In genomic region chr7:19747420-19748218, GRCm38 (mm10) we compare ENCODE assay signal across 9 mouse cellular contexts. TPM values are rescaled to one million over a fixed set of nuclear protein-coding genes. Genes with fewer than 3 reads are reported as not detected.
DNase-seq lines count a peak whose midpoint lies in the region; ATAC-seq and TF ChIP-seq lines count a peak whose summit lies in the region.
"Had no signal": no experiment of that assay in that cellular context is flagged by ENCODE, and none has a peak within 500 bp of the region (broad histone marks: within the 10 kb centered on the region; RNA-seq: fewer than 3 reads in every experiment).

No protein-coding gene starts in this region.

- no peaks in the 10 kb centered on the region for H3K9me3 ChIP-seq in E14TG2a.4 (ENCODE audit: low read length)
- no peaks in the 10 kb centered on the region for H3K9me3 ChIP-seq in hindbrain, embryonic 10.5 days
- H3K9me3 ChIP-seq in limb, embryonic 13.5 days = no peaks in the 10 kb centered on the region
- no peaks in the 10 kb centered on the region for H3K9me3 ChIP-seq in midbrain, postnatal 0 days (ENCODE audit: low read length)

- peak overlapping the region; percentile 92 for H3K9ac ChIP-seq in limb, embryonic 13.5 days
- H3K9ac ChIP-seq in midbrain, postnatal 0 days (replicated peaks; ENCODE audit: low read length, poor library complexity, severe bottlenecking) = peak overlapping the region; percentile 93

- peaks cover 36% of the 10 kb centered on the region for H3K36me3 ChIP-seq in E14TG2a.4 (ENCODE audit: insufficient read depth, low read length)
- H3K36me3 ChIP-seq in hindbrain, embryonic 10.5 days = peaks cover 28% of the 10 kb centered on the region
- H3K36me3 ChIP-seq in limb, embryonic 13.5 days = peaks cover 18% of the 10 kb centered on the region
- H3K36me3 ChIP-seq in midbrain, postnatal 0 days (ENCODE audit: insufficient read depth, low read length) = no peaks in the 10 kb centered on the region

- no peak for TF ChIP-seq CTCF in E14TG2a.4 (conservative IDR thresholded peaks at IDR 0.05; ENCODE audit: low read length)
- TF ChIP-seq CTCF in midbrain, postnatal 0 days (IDR thresholded peaks at IDR 0.05) = no peak

- peak overlapping the region; percentile 85 for H3K4me2 ChIP-seq in limb, embryonic 13.5 days (replicated peaks)
- peak overlapping the region; percentile 92 for H3K4me2 ChIP-seq in midbrain, postnatal 0 days (ENCODE audit: low read depth, low read length, poor library complexity, severe bottlenecking)

- DNase-seq in adrenal gland, postnatal 14 days = peak; percentile 57
- DNase-seq in hindbrain, embryonic 10.5 days (ENCODE audit: low spot score) = peak; percentile 23
- DNase-seq in midbrain, postnatal 0 days (ENCODE audit: low spot score) = no peak
- DNase-seq in right cerebral cortex, postnatal 25 days = no peak
- DNase-seq in gastrocnemius, postnatal 36 days = no peak
- no peak for DNase-seq in gastrocnemius, postnatal 10 days

- 3% methylated on average over 25 of the region's 25 CpGs for WGBS in hindbrain, embryonic 10.5 days
- 3% methylated on average over 24 of the region's 25 CpGs for WGBS in limb, embryonic 13.5 days
- WGBS in midbrain, postnatal 0 days = 8% methylated on average over 23 of the region's 25 CpGs

- peak overlapping the region; percentile 100 for H3K4me3 ChIP-seq in E14TG2a.4 (replicated peaks; ENCODE audit: low read length)
- peak overlapping the region; percentile 75 for H3K4me3 ChIP-seq in hindbrain, embryonic 10.5 days
- H3K4me3 ChIP-seq in limb, embryonic 13.5 days = peak overlapping the region; percentile 84
- peak overlapping the region; percentile 83 for H3K4me3 ChIP-seq in midbrain, postnatal 0 days (ENCODE audit: low read depth, low read length)

- intact Hi-C loops in gastrocnemius, postnatal 36 days (cut with DNase I) = no loop called here

- ATAC-seq in limb, embryonic 13.5 days (ENCODE audit: low FRiP score, low read depth) = no peak
- ATAC-seq in midbrain, postnatal 0 days (ENCODE audit: low FRiP score) = no peak

- H3K4me1 ChIP-seq in E14TG2a.4 (replicated peaks; ENCODE audit: low read depth, low read length) = peaks cover 74% of the 10 kb centered on the region
- peaks cover 64% of the 10 kb centered on the region for H3K4me1 ChIP-seq in hindbrain, embryonic 10.5 days (replicated peaks)
- peaks cover 47% of the 10 kb centered on the region for H3K4me1 ChIP-seq in limb, embryonic 13.5 days
- peaks cover 21% of the 10 kb centered on the region for H3K4me1 ChIP-seq in midbrain, postnatal 0 days (ENCODE audit: insufficient read depth, low read length)

- peak overlapping the region; percentile 94 for H3K27ac ChIP-seq in hindbrain, embryonic 10.5 days
- H3K27ac ChIP-seq in limb, embryonic 13.5 days = no peak overlapping the region
- no peak overlapping the region for H3K27ac ChIP-seq in midbrain, postnatal 0 days (ENCODE audit: low read depth, low read length)

- no peaks in the 10 kb centered on the region for H3K27me3 ChIP-seq in E14TG2a.4 (ENCODE audit: insufficient read depth, low read length)
- peaks cover 3% of the 10 kb centered on the region; the same call in 1 of the 2 replicates for H3K27me3 ChIP-seq in hindbrain, embryonic 10.5 days (ENCODE audit: insufficient read depth, poor library complexity, severe bottlenecking)
- no peaks in the 10 kb centered on the region for H3K27me3 ChIP-seq in limb, embryonic 13.5 days
- H3K27me3 ChIP-seq in midbrain, postnatal 0 days (ENCODE audit: insufficient read depth, low read length) = no peaks in the 10 kb centered on the region

RNA-seq across cellular contexts. Expression of gene Nectin2, which starts 2.7 kb away (rescaled TPM):
- 90.1 and 94.7 TPM in 2 replicates for total RNA-seq in adrenal gland, postnatal 14 days (2021)
- 89.0 and 99.8 TPM in 2 replicates for polyA plus RNA-seq in hindbrain, embryonic 10.5 days (2016; fragmentation: Nextera tagmentation; extraction: Ambion mirVana)
- polyA plus RNA-seq in limb, embryonic 13.5 days (2015; fragmentation: Nextera tagmentation; extraction: Ambion mirVana) = 88.6 and 88.7 TPM in 2 replicates
- 62.6 and 75.3 TPM in 2 replicates for total RNA-seq in midbrain, postnatal 0 days (2014; rRNA removed)
- 55.3 and 62.6 TPM in 2 replicates for polyA plus RNA-seq in midbrain, postnatal 0 days (2015; fragmentation: Nextera tagmentation; extraction: Ambion mirVana)
- 1 to 10 TPM; 2.0 to 2.3 TPM for total RNA-seq in gastrocnemius, postnatal 36 days (2021)
- 10 to 100 TPM; 13.3 to 14.6 TPM for total RNA-seq in gastrocnemius, postnatal 10 days (2021)

RNA-seq across cellular contexts. Expression of gene Bcam, which starts 23.2 kb away (rescaled TPM):
- 59.8 and 70.8 TPM in 2 replicates for total RNA-seq in adrenal gland, postnatal 14 days (2021)
- polyA plus RNA-seq in hindbrain, embryonic 10.5 days (2016; fragmentation: Nextera tagmentation; extraction: Ambion mirVana) = 46.8 and 57.3 TPM in 2 replicates
- 69.0 and 72.7 TPM in 2 replicates for polyA plus RNA-seq in limb, embryonic 13.5 days (2015; fragmentation: Nextera tagmentation; extraction: Ambion mirVana)
- total RNA-seq in midbrain, postnatal 0 days (2014; rRNA removed) = 32.6 and 33.5 TPM in 2 replicates
- polyA plus RNA-seq in midbrain, postnatal 0 days (2015; fragmentation: Nextera tagmentation; extraction: Ambion mirVana) = 18.7 and 22.0 TPM in 2 replicates
- 10 to 100 TPM; 22.0 to 22.6 TPM for total RNA-seq in gastrocnemius, postnatal 36 days (2021)
- 10 to 100 TPM; 60.3 to 68.9 TPM for total RNA-seq in gastrocnemius, postnatal 10 days (2021)

RNA-seq across cellular contexts. Expression of gene Tomm40, which starts 32.4 kb away (rescaled TPM):
- total RNA-seq in adrenal gland, postnatal 14 days (2021) = 136 and 145 TPM in 2 replicates
- polyA plus RNA-seq in hindbrain, embryonic 10.5 days (2016; fragmentation: Nextera tagmentation; extraction: Ambion mirVana) = 209 and 211 TPM in 2 replicates
- 126 and 133 TPM in 2 replicates for polyA plus RNA-seq in limb, embryonic 13.5 days (2015; fragmentation: Nextera tagmentation; extraction: Ambion mirVana)
- 122 and 133 TPM in 2 replicates for total RNA-seq in midbrain, postnatal 0 days (2014; rRNA removed)
- 160 and 161 TPM in 2 replicates for polyA plus RNA-seq in midbrain, postnatal 0 days (2015; fragmentation: Nextera tagmentation; extraction: Ambion mirVana)
- 10 to 100 TPM; 36.8 to 47.6 TPM for total RNA-seq in gastrocnemius, postnatal 36 days (2021)
- 10 to 100 TPM; 59.3 to 63.3 TPM for total RNA-seq in gastrocnemius, postnatal 10 days (2021)

RNA-seq across cellular contexts. Expression of gene Apoe, which starts 48.6 kb away (rescaled TPM):
- 972 and 3,675 TPM in 2 replicates for total RNA-seq in adrenal gland, postnatal 14 days (2021)
- 179 and 230 TPM in 2 replicates for polyA plus RNA-seq in hindbrain, embryonic 10.5 days (2016; fragmentation: Nextera tagmentation; extraction: Ambion mirVana)
- polyA plus RNA-seq in limb, embryonic 13.5 days (2015; fragmentation: Nextera tagmentation; extraction: Ambion mirVana) = 236 and 241 TPM in 2 replicates
- total RNA-seq in midbrain, postnatal 0 days (2014; rRNA removed) = 1,618 and 2,613 TPM in 2 replicates
- polyA plus RNA-seq in midbrain, postnatal 0 days (2015; fragmentation: Nextera tagmentation; extraction: Ambion mirVana) = 2,139 and 2,488 TPM in 2 replicates
- total RNA-seq in gastrocnemius, postnatal 36 days (2021) = 10 to 100 TPM; 49.0 to 51.4 TPM
- 100 to 1,000 TPM; 100 to 116 TPM for total RNA-seq in gastrocnemius, postnatal 10 days (2021)

RNA-seq across cellular contexts. Expression of gene Cblc, which starts 49.0 kb away (rescaled TPM):
- 1.4 TPM in 1 of 2 replicates, not detected in the other for total RNA-seq in adrenal gland, postnatal 14 days (2021)
- polyA plus RNA-seq in hindbrain, embryonic 10.5 days (2016; fragmentation: Nextera tagmentation; extraction: Ambion mirVana) = 1.2 and 1.8 TPM in 2 replicates
- 4.2 and 4.9 TPM in 2 replicates for polyA plus RNA-seq in limb, embryonic 13.5 days (2015; fragmentation: Nextera tagmentation; extraction: Ambion mirVana)
- 0.71 and 1.8 TPM in 2 replicates for total RNA-seq in midbrain, postnatal 0 days (2014; rRNA removed)
- 0.70 and 1.2 TPM in 2 replicates for polyA plus RNA-seq in midbrain, postnatal 0 days (2015; fragmentation: Nextera tagmentation; extraction: Ambion mirVana)
- not detected for total RNA-seq in gastrocnemius, postnatal 36 days (2021)
- under 1 TPM; 0.38 to 0.59 TPM for total RNA-seq in gastrocnemius, postnatal 10 days (2021)
- total RNA-seq: common myeloid progenitor, adult 5-6 weeks had no signal

Comparison
In these comparisons a context has a peak if more than half of its experiments do, and no peak if none do; other contexts are left out.
1. RNA of gene Nectin2, which starts 2.7 kb away (total RNA-seq): 90.1 to 94.7 TPM in adrenal gland, postnatal 14 days, 62.6 to 75.3 TPM in midbrain, postnatal 0 days and 13.3 to 14.6 TPM in gastrocnemius, postnatal 10 days; 2.0 to 2.3 TPM in gastrocnemius, postnatal 36 days; every median in the first group is over 4 times any median in the second.
2. DNase-seq: peak in adrenal gland, postnatal 14 days (single experiment) and hindbrain, embryonic 10.5 days (single experiment); none in midbrain, postnatal 0 days (single experiment), right cerebral cortex, postnatal 25 days (single experiment), gastrocnemius, postnatal 36 days (0 of 2) and gastrocnemius, postnatal 10 days (single experiment).
3. Peak in every context shown above with its lines, with median percentiles within 50 percentile points of each other: H3K4me3 ChIP-seq.